Mouse (Mus musculus) midbrain, embryonic 16.5 days (tissue): ENCODE data around the gene Metrn. TPM values are rescaled to one million over a fixed set of nuclear protein-coding genes. Genes with fewer than 3 reads are reported as not detected.

Source experiments
- ATAC-seq: fragments of 200-750 bp; cut with Nextera tagmentation; 2 replicates; pipeline ENCODE4 v1.8.0; 2017; ENCODE audit warnings: moderate TSS enrichment
- H3K27ac ChIP-seq: fragments of 300-500 bp; sonication (generic); 2 replicates; pipeline ENCODE4 v1.5.1; 2014; ENCODE audit warnings: mild to moderate bottlenecking, low read length, mixed read lengths
- H3K27me3 ChIP-seq: fragments of 300-500 bp; sonication (generic); 2 replicates; pipeline ENCODE4 v1.6.1; 2014; ENCODE audit warnings: low read depth, low read length, mixed read lengths; ENCODE audit not compliant: control insufficient read depth, insufficient read depth
- H3K36me3 ChIP-seq: fragments of 300-500 bp; sonication (generic); 2 replicates; pipeline ENCODE4 v1.6.1; 2014; ENCODE audit warnings: mild to moderate bottlenecking, low read length, moderate library complexity, mixed read lengths; ENCODE audit not compliant: control insufficient read depth, insufficient read depth
- H3K4me1 ChIP-seq: fragments of 300-500 bp; sonication (generic); 2 replicates; pipeline ENCODE4 v1.6.1; 2014; ENCODE audit warnings: mild to moderate bottlenecking, low read length, mixed read lengths; ENCODE audit not compliant: control insufficient read depth, insufficient read depth
- H3K4me2 ChIP-seq: fragments of 300-500 bp; sonication (generic); 2 replicates; pipeline ENCODE4 v1.6.1; 2014; ENCODE audit warnings: mild to moderate bottlenecking, low read length, mixed read lengths
- H3K4me3 ChIP-seq: fragments of 300-500 bp; sonication (generic); 2 replicates; pipeline ENCODE4 v1.5.1; 2014; ENCODE audit warnings: low read depth, mild to moderate bottlenecking, low read length, moderate library complexity, mixed read lengths
- H3K9ac ChIP-seq: fragments of 300-500 bp; sonication (generic); 2 replicates; pipeline ENCODE4 v1.6.1; 2014; ENCODE audit warnings: low read depth, low read length, mixed read lengths
- H3K9me3 ChIP-seq: fragments of 300-500 bp; sonication (generic); replicated peaks from 2 replicates; pipeline ENCODE4 v1.6.1; 2014; ENCODE audit warnings: mild to moderate bottlenecking, low read length, mixed read lengths; ENCODE audit not compliant: control insufficient read depth, poor library complexity, severe bottlenecking
- WGBS: fragments of 180-500 bp; shearing (Covaris S2); extraction: QIAGEN DNeasy Blood & Tissue Kit; methylation state at CpG from one replicate; pipeline ENCODE4 v1.1.7; 2014; 5-methylcytosine and 5-hydroxymethylcytosine counted together
- polyA plus RNA-seq: library from polyadenylated mRNA; unstranded; fragments of >200 nt; fragmentation: Nextera tagmentation; extraction: Ambion mirVana; gene quantifications from 2 replicates; pipeline ENCODE4 v1.2.1, GENCODE M21; 2015

Metrn gene
- polyA plus RNA-seq, 1 experiment from 2014 or later, result 37.1 TPM

DNA sequence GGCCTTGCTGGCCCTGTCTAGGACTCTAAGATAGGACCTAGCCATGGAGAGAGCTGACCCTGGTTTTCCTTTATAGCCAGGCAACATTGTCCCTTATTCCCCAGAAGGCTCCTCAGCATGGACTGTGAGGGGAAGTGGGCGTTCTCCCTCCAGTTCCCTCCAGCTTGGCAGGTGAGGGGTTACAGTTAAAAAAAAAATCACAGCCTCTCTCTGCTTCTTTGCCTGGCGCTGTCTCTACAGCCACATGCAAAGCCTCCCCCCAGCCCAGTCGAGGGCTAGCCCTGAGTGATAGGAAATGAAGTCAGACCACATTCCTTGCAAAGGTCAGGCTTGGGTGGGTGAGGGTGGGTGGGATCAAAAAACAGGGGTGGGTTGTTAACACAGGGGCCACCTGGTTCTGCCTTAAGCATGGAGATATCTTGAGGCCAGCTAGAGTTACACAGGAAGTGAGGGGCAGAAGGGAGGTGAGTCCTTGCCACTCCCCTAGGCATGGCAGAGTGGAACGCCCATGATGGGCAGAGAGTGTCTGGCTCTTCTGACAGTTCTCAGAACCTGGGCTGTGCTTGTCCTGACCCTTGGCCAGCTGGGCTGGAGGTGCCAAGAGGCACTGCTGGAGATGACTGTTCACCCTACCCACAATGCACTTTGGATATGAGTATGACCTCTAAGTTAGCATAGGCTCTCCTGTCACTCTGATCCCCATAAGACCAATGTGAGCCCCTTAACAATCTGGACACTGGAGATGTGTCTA is 41.1 kb downstream of the Metrn start:
- no peaks in the 10 kb centered on the region for H3K36me3 ChIP-seq
- WGBS, result 74% methylated on average over 4 of the region's 4 CpGs
- H3K9me3 ChIP-seq, result no peaks in the 10 kb centered on the region
- H3K27ac ChIP-seq, result no peak overlapping the region
- no peak overlapping the region for H3K4me2 ChIP-seq
- peaks cover 4% of the 10 kb centered on the region; the same call in 1 of the 2 replicates for H3K4me1 ChIP-seq
- no peak for ATAC-seq
- peaks cover 3% of the 10 kb centered on the region; the same call in 1 of the 2 replicates for H3K27me3 ChIP-seq
- H3K9ac ChIP-seq, result no peak overlapping the region
- H3K4me3 ChIP-seq, result no peak overlapping the region

GRCm38 (mm10) chr17:25755086-25755485 is 41.9 kb downstream of the Metrn start:
- 76% methylated on average over 4 of the region's 4 CpGs for WGBS

DNA sequence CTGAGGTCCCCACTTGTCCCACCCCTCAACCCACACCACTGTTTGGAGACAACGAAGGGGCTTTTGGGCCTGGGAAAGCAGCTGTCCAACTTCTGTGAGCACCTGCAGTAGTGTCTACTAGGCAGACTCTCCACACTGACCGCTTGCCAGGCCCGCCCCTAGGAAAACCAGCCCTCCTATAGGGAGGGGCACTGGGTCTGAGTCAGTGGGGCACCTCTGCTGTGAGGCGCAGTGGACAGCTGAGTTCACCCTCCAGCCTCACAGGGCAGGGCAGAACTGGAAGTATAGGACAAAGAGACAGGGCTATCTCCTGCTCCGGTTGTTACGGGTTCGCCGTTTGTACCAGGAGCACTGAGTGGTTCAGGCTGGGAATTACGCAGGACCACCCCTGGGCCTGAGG is 42.7 kb downstream of the Metrn start, which contains the start of gene Msln:
Msln (minus strand) TSS at position 138 of the 400 bp plus-strand sequence.
- Histone ChIP-seq H3K9ac (no peak within 1 kb of the TSS), H3K27ac (no peak within 1 kb of the TSS), H3K4me2 (no peak within 1 kb of the TSS), H3K4me1 (peaks cover 4% of the 10 kb centered on the region; the same call in 1 of the 2 replicates), H3K36me3 (no peaks in the 10 kb centered on the region), H3K27me3 (no peaks in the 10 kb centered on the region), H3K4me3 (no peak within 1 kb of the TSS), H3K9me3 (no peaks in the 10 kb centered on the region)
- WGBS, result 84% methylated on average over 9 of the region's 9 CpGs
- no peak for ATAC-seq

More at GRCm38 (mm10) chr17:25755086-25755485, 41.9 kb downstream of the Metrn start:
- H3K9me3 ChIP-seq, result no peaks in the 10 kb centered on the region
- 0 out of 2 replicates have a peak, but pooled peaks cover under 1% of the 10 kb centered on the region for H3K27me3 ChIP-seq
- no peak overlapping the region for H3K4me3 ChIP-seq
- H3K4me2 ChIP-seq, result no peak overlapping the region
- no peak overlapping the region for H3K9ac ChIP-seq
- H3K27ac ChIP-seq, result no peak overlapping the region
- ATAC-seq, result no peak
- peaks cover 4% of the 10 kb centered on the region; the same call in 1 of the 2 replicates for H3K4me1 ChIP-seq
- H3K36me3 ChIP-seq, result no peaks in the 10 kb centered on the region

GRCm38 (mm10) chr17:25751446-25751845 is 45.5 kb downstream of the Metrn start:
- H3K4me1 ChIP-seq, result peaks cover 4% of the 10 kb centered on the region; the same call in 1 of the 2 replicates
- 44% methylated on average over 5 of the region's 5 CpGs for WGBS
- no peak overlapping the region for H3K9ac ChIP-seq
- no peaks in the 10 kb centered on the region for H3K36me3 ChIP-seq
- no peaks in the 10 kb centered on the region for H3K9me3 ChIP-seq
- no peak overlapping the region for H3K27ac ChIP-seq
- H3K4me3 ChIP-seq, result no peak overlapping the region
- no peak for ATAC-seq
- no peak overlapping the region for H3K4me2 ChIP-seq
- no peaks in the 10 kb centered on the region for H3K27me3 ChIP-seq

DNA sequence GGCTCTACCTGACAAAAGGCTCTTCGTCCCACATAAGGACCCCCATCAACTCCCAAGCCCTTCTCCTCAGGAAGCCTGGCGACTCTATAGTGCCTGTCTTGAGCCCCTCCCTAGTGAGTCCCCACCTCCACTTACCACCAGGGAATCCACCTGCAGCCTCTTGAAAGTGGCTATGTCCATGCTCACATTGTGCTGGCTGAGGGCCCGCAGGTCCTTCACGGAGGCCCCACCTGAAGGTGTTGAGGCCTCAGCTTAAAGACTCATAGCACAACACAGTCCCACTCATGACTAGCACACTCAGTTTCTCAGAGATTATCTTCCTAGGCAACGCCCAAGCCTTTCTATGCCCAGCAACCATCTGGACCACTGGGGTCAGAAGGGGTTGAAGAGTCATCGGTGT is 47.6 kb downstream of the Metrn start:
- H3K36me3 ChIP-seq, result no peaks in the 10 kb centered on the region
- 92% methylated on average over 6 of the region's 6 CpGs for WGBS
- no peaks in the 10 kb centered on the region for H3K9me3 ChIP-seq
- H3K4me2 ChIP-seq, result no peak overlapping the region
- H3K4me1 ChIP-seq, result peaks cover 4% of the 10 kb centered on the region; the same call in 1 of the 2 replicates
- H3K27ac ChIP-seq, result no peak overlapping the region
- ATAC-seq, result no peak
- no peak overlapping the region for H3K4me3 ChIP-seq
- no peak overlapping the region for H3K9ac ChIP-seq
- no peaks in the 10 kb centered on the region for H3K27me3 ChIP-seq

- H3K4me1 ChIP-seq, result peaks cover 4% of the 10 kb centered on the region; the same call in 1 of the 2 replicates
- ATAC-seq, result no peak
- no peaks in the 10 kb centered on the region for H3K27me3 ChIP-seq
- H3K27ac ChIP-seq, result no peak overlapping the region
- H3K36me3 ChIP-seq, result no peaks in the 10 kb centered on the region
- no peak overlapping the region for H3K4me3 ChIP-seq
- no peak overlapping the region for H3K4me2 ChIP-seq
- WGBS, result 96% methylated on average over 4 of the region's 4 CpGs
- H3K9me3 ChIP-seq, result no peaks in the 10 kb centered on the region
- no peak overlapping the region for H3K9ac ChIP-seq
These were observed 48.7 kb downstream of the Metrn start for GRCm38 (mm10) chr17:25748238-25748637.

- H3K9me3 ChIP-seq, result no peaks in the 10 kb centered on the region
- no peak overlapping the region for H3K4me3 ChIP-seq
- no peak for ATAC-seq
- H3K27me3 ChIP-seq, result no peaks in the 10 kb centered on the region
- H3K4me2 ChIP-seq, result no peak overlapping the region
- no peak overlapping the region for H3K27ac ChIP-seq
- H3K36me3 ChIP-seq, result no peaks in the 10 kb centered on the region
- 83% methylated on average over 10 of the region's 10 CpGs for WGBS
- no peak overlapping the region for H3K9ac ChIP-seq
- no peaks in the 10 kb centered on the region for H3K4me1 ChIP-seq
These were observed 52.6 kb downstream of the Metrn start for GRCm38 (mm10) chr17:25744311-25744710.

DNA sequence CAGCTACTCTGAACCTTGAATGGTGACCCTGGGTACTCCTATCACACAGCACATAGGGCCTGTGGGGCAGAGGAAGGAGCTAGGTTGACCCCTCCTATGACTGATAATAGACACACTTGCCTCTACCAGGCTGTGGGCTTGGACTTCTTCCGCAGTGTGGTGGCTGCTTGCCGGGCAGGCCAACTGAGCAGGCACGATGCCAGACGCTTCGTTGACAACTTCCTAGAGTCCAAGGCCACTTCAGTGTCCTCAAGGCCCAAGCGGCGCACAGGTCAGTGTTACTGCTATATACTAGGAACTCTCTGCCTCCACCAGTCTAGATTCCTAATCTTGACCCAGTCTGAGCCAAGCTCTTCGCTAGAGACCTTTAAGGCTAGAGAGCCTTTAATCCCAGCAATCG is 53.1 kb downstream of the Metrn start:
- no peaks in the 10 kb centered on the region for H3K36me3 ChIP-seq
- no peak for ATAC-seq
- WGBS, result 96% methylated on average over 9 of the region's 9 CpGs

More for the DNA sequence above, 53.1 kb downstream of the Metrn start:
- H3K4me2 ChIP-seq, result no peak overlapping the region
- no peak overlapping the region for H3K4me3 ChIP-seq
- H3K27me3 ChIP-seq, result no peaks in the 10 kb centered on the region
- H3K27ac ChIP-seq, result no peak overlapping the region
- no peaks in the 10 kb centered on the region for H3K9me3 ChIP-seq
- no peaks in the 10 kb centered on the region for H3K4me1 ChIP-seq
- H3K9ac ChIP-seq, result no peak overlapping the region
